Mouse (Mus musculus): ENCODE measurements around the gene Clca3a1. TPM values are rescaled to one million over a fixed set of nuclear protein-coding genes. Genes with fewer than 3 reads are reported as not detected.

Clca3a1 gene
- polyA plus RNA-seq, 1 experiment from 2014 or later, result 0.39 TPM

- H3K4me2 ChIP-seq, result no peak overlapping the region
- no peak overlapping the region for H3K4me3 ChIP-seq
- H3K9ac ChIP-seq, result no peak overlapping the region
- H3K4me1 ChIP-seq (replicated peaks), result no peaks in the 10 kb centered on the region
- WGBS, result 58% methylated on average over 3 of the region's 3 CpGs
- no peak overlapping the region for H3K27ac ChIP-seq (replicated peaks)
- H3K27me3 ChIP-seq, result no peaks in the 10 kb centered on the region
- H3K36me3 ChIP-seq, result peaks cover 61% of the 10 kb centered on the region
- H3K9me3 ChIP-seq, result no peaks in the 10 kb centered on the region
- no peak for ATAC-seq (ENCODE audit: low read depth)
These were observed 68.7 kb downstream of the Clca3a1 start for GRCm38 (mm10) chr3:144692052-144692451.

DNA sequence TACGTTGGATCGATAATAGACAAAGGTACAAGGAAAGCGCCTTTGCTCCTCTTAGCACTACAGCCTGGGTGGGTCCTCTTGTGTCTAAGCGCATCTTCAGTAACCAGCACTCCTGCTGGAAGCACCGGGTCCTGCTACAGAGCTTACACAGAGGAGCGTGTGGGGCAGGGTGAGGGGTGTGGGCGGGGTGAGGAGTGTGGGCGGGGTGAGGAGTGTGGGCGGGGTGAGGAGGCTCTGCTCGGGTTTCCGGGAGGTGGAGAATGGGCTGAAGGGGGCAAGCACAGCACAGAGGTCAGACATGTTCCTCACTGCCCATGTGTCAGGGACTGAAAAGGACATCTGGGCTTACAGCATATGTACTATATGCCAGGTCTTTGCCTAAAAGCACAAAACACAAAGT, 71.5 kb downstream of the Clca3a1 start:
- peaks cover 47% of the 10 kb centered on the region for H3K36me3 ChIP-seq

DNA sequence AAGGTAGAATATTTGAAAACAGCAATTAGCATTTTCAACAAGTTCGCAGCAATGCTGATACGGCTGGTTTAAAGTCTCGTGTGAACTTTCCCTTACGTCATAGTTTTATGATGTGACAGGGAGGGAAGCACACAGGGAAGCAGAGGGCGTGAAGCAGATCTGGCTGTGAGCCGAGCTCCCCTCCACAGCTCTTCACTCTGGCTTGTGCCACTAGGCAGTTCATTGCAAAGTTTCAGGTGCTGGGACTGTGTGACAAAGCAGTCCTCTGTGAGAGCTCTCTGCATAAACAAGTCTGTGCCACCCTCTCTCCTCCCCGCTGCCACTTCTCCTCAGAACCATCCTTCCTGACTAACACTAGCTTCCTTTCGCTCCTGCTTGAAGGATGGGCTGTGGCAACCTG, 72.5 kb downstream of the Clca3a1 start:
- no peaks in the 10 kb centered on the region for H3K9me3 ChIP-seq
- WGBS, result 78% methylated on average over 8 of the region's 8 CpGs

More for the DNA sequence above, 71.5 kb downstream of the Clca3a1 start:
- peak; percentile 51; the same call in 1 of the 2 replicates for ATAC-seq (ENCODE audit: low read depth)
- no peaks in the 10 kb centered on the region for H3K4me1 ChIP-seq (replicated peaks)
- no peak overlapping the region for H3K27ac ChIP-seq (replicated peaks)
- H3K9ac ChIP-seq, result no peak overlapping the region
- H3K27me3 ChIP-seq, result no peaks in the 10 kb centered on the region
- WGBS, result 17% methylated on average over 11 of the region's 11 CpGs
- H3K4me2 ChIP-seq, result no peak overlapping the region
- H3K9me3 ChIP-seq, result no peaks in the 10 kb centered on the region
- H3K4me3 ChIP-seq, result no peak overlapping the region

DNA sequence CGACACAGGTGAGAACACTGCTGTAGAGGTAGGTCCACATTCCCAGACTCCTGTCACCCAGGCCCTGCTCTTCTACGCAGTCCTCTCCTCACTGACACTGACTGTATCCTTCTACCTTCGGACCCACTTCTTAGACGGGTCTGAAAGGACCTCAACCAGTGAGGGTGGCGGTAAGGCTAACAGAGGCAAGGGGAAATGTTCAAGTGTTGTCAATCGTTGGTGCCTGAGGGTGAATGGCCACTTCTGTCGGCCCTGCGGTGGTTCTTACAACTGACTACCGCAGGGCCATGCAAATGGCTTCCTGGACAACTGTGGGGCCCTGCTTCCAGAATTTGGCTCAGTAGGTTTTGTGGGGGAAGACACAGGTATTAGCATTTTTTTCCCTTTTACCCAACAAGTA, 73.2 kb downstream of the Clca3a1 start:
- Histone ChIP-seq H3K36me3 (peaks cover 35% of the 10 kb centered on the region), H3K27me3 (no peaks in the 10 kb centered on the region), H3K9ac (no peak overlapping the region), H3K4me1 (replicated peaks) (no peaks in the 10 kb centered on the region), H3K4me2 (no peak overlapping the region), H3K9me3 (no peaks in the 10 kb centered on the region), H3K27ac (replicated peaks) (no peak overlapping the region), H3K4me3 (no peak overlapping the region)
- no peak for ATAC-seq (ENCODE audit: low read depth)
- WGBS, result 90% methylated on average over 9 of the region's 9 CpGs

More for the DNA sequence above, 72.5 kb downstream of the Clca3a1 start:
- Histone ChIP-seq H3K4me2 (no peak overlapping the region), H3K9ac (peak overlapping the region; percentile 45; the same call in 1 of the 2 replicates), H3K27me3 (no peaks in the 10 kb centered on the region), H3K27ac (replicated peaks) (no peak overlapping the region), H3K36me3 (peaks cover 41% of the 10 kb centered on the region), H3K4me1 (replicated peaks) (no peaks in the 10 kb centered on the region), H3K4me3 (no peak overlapping the region)
- ATAC-seq (ENCODE audit: low read depth), result peak; percentile 44; the same call in 1 of the 2 replicates

GRCm38 (mm10) chr3:144686146-144686545, 74.6 kb downstream of the Clca3a1 start:
- Histone ChIP-seq H3K36me3 (peaks cover 31% of the 10 kb centered on the region), H3K4me3 (no peak overlapping the region), H3K4me2 (no peak overlapping the region), H3K9me3 (no peaks in the 10 kb centered on the region), H3K4me1 (replicated peaks) (no peaks in the 10 kb centered on the region), H3K27me3 (no peaks in the 10 kb centered on the region), H3K27ac (replicated peaks) (no peak overlapping the region), H3K9ac (no peak overlapping the region)
- no peak for ATAC-seq (ENCODE audit: low read depth)
- WGBS, result 89% methylated on average over 5 of the region's 5 CpGs

DNA sequence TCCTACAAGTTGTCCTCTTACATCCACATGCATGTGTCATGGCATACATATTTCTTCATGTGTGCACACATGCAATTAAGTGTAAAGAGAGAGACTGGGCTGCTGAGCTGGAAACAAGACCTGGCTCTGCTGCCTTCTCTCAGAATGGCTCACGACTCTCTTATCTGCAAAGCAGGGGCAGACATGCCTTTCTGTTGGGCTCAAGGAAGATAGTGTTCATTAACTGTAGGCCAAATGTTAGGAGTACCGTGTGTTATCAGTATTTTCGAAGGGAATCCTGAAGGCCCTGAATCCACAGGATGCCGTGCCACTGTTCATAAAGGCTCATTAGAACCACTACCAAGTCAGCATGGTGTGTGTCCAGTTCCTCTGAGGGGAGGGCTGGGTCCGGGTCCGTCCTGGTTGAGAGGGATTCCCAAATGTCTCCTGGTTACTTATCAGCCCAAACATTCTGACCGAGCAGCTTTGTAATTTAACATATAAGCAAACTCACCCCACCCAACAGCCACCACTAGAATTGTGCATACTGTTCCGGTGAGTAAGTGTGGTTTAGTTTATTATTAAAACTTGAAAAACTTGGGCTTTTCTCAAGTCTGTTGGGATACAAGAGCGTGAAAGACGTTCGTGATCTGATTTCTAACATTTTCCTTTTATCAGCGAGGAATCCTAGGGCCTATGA, 77.5 kb downstream of the Clca3a1 start:
- no peak overlapping the region for H3K4me2 ChIP-seq
- 93% methylated on average over 12 of the region's 12 CpGs for WGBS
- no peak overlapping the region for H3K9ac ChIP-seq
- no peak for ATAC-seq (ENCODE audit: low read depth)
- H3K4me1 ChIP-seq (replicated peaks), result no peaks in the 10 kb centered on the region
- peaks cover 22% of the 10 kb centered on the region for H3K36me3 ChIP-seq
- H3K9me3 ChIP-seq, result no peaks in the 10 kb centered on the region
- no peak overlapping the region for H3K27ac ChIP-seq (replicated peaks)
- no peaks in the 10 kb centered on the region for H3K27me3 ChIP-seq
- H3K4me3 ChIP-seq, result no peak overlapping the region

DNA sequence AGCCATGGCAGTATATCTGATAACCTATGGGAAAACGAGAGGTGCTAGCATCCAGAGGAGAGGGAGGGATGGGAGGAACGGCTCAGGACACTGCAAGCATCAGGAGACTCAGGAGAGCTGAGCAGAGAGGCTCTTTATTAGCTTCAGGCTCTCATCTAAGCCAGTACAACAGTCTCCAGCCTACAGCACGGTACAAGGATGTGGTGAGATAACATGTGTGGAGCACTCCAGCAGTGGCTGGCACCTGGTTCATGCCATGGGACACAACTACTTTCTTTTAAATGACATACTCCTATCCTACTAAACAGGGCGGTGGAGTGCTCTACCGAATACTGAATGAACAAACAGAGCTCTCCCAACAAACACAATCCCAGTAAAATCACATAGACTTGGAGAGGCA, 79.2 kb downstream of the Clca3a1 start:
- no peaks in the 10 kb centered on the region for H3K9me3 ChIP-seq
- peaks cover 11% of the 10 kb centered on the region; the same call in 1 of the 2 replicates for H3K36me3 ChIP-seq
- no peak overlapping the region for H3K27ac ChIP-seq (replicated peaks)
- no peak overlapping the region for H3K4me2 ChIP-seq
- no peak overlapping the region for H3K4me3 ChIP-seq
- H3K9ac ChIP-seq, result no peak overlapping the region
- no peaks in the 10 kb centered on the region for H3K4me1 ChIP-seq (replicated peaks)
- no peaks in the 10 kb centered on the region for H3K27me3 ChIP-seq
- 86% methylated on average over 5 of the region's 5 CpGs for WGBS
- no peak for ATAC-seq (ENCODE audit: low read depth)

DNA sequence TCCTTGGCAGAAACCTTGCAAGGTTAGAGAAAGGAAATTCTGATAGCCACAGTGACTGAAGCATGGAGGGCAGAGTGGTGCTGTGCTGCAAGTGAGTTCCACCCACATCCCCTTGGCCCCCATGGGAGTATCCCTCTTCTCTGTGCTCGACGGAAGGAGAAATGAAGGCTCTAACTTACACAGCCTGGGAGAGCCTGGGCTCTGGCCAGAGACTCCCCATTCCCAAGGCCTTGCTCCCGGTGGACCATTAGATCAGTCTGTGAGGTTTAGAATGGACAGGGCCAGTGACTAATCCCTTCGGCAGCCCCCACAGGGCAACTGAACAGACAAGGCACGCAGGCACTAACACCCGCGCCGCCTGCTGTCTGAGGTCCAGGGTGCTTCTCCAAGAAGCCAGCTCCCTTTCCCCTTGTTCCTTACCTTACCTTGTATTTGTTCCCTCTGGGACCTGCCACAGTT, 81.0 kb downstream of the Clca3a1 start:
- WGBS, result 86% methylated on average over 8 of the region's 8 CpGs
- Histone ChIP-seq H3K27me3 (no peaks in the 10 kb centered on the region), H3K36me3 (0 out of 2 replicates have a peak, but pooled peaks cover 8% of the 10 kb centered on the region), H3K4me3 (no peak overlapping the region), H3K4me2 (no peak overlapping the region), H3K4me1 (replicated peaks) (no peaks in the 10 kb centered on the region), H3K27ac (replicated peaks) (no peak overlapping the region), H3K9ac (no peak overlapping the region), H3K9me3 (no peaks in the 10 kb centered on the region)
- no peak for ATAC-seq (ENCODE audit: low read depth)

Other genes with a start within 250 kb of the Clca3a1 start
- 15.6 and 17.9 TPM in 2 replicates for gene Hs2st1, start 190.8 kb downstream of the Clca3a1 start, polyA plus RNA-seq (2015; fragmentation: Nextera tagmentation; extraction: Ambion mirVana)
- 595 and 628 TPM in 2 replicates for gene Selenof, start 190.7 kb downstream of the Clca3a1 start, polyA plus RNA-seq (2015; fragmentation: Nextera tagmentation; extraction: Ambion mirVana)
- 119 and 127 TPM in 2 replicates for gene Sh3glb1, start 40.6 kb downstream of the Clca3a1 start, polyA plus RNA-seq (2015; fragmentation: Nextera tagmentation; extraction: Ambion mirVana)
- gene Clca3a2, start 58.5 kb upstream of the Clca3a1 start, polyA plus RNA-seq (2015; fragmentation: Nextera tagmentation; extraction: Ambion mirVana), result 0.06 TPM in 1 of 2 replicates, not detected in the other
- not detected in 2 replicates for gene Clca3b, start 88.4 kb upstream of the Clca3a1 start, polyA plus RNA-seq (2015; fragmentation: Nextera tagmentation; extraction: Ambion mirVana)
- not detected in 2 replicates for gene Clca4b, start 171.6 kb upstream of the Clca3a1 start, polyA plus RNA-seq (2015; fragmentation: Nextera tagmentation; extraction: Ambion mirVana)
- not detected in 2 replicates for gene Clca4a, start 214.1 kb upstream of the Clca3a1 start, polyA plus RNA-seq (2015; fragmentation: Nextera tagmentation; extraction: Ambion mirVana)

Data from neural tube, embryonic 13.5 days (tissue).